Mouse (Mus musculus) bone marrow, adult 2 months (tissue): ENCODE data around the gene Prkcg.

Experiments used
- CTCF ChIP-seq: fragments of 200-500 bp; IDR thresholded peaks from 2 replicates; pipeline ENCODE4 v1.5.1; 2011; ENCODE audit warnings: low read length, control low read depth; ENCODE audit not compliant: control insufficient read depth, insufficient read depth
- POLR2A ChIP-seq: fragments of 200-500 bp; IDR thresholded peaks from 2 replicates; pipeline ENCODE4 v1.6.1; 2011; ENCODE audit warnings: low read depth, mild to moderate bottlenecking, control low read depth, low read length, borderline replicate concordance; ENCODE audit not compliant: control insufficient read depth

- TF ChIP-seq POLR2A = no peak
- no peak for TF ChIP-seq CTCF
Observed at GRCm38 (mm10) chr7:3366705-3367516, 77.9 kb downstream of the Prkcg start.
